Mouse (Mus musculus): ENCODE results near the gene Rhbdd1. TPM values are rescaled to one million over a fixed set of nuclear protein-coding genes. Genes with fewer than 3 reads are reported as not detected.

Rhbdd1 gene
- polyA plus RNA-seq, 1 experiment from 2014 or later = 7.5 TPM

GRCm38 (mm10) chr1:82395371-82395770, 79.1 kb downstream of the Rhbdd1 start:
- TF ChIP-seq CTCF (IDR thresholded peaks at IDR 0.05; ENCODE audit: low read depth) = no peak
- Histone ChIP-seq H3K4me2 (replicated peaks; ENCODE audit: low read depth) (no peak overlapping the region), H3K4me3 (ENCODE audit: low read depth, low read length) (no peak overlapping the region), H3K9ac (ENCODE audit: low read depth, low read length) (no peak overlapping the region), H3K36me3 (ENCODE audit: control insufficient read depth, insufficient read depth) (no peaks in the 10 kb centered on the region), H3K9me3 (ENCODE audit: control insufficient read depth) (no peaks in the 10 kb centered on the region), H3K27ac (ENCODE audit: low read depth, low read length) (no peak overlapping the region), H3K27me3 (replicated peaks; ENCODE audit: control insufficient read depth, insufficient read depth, low read length) (no peaks in the 10 kb centered on the region), H3K4me1 (replicated peaks; ENCODE audit: control insufficient read depth, insufficient read depth, low read length) (no peaks in the 10 kb centered on the region)
- WGBS = 73% methylated on average over 4 of the region's 4 CpGs
- no peak for ATAC-seq

DNA sequence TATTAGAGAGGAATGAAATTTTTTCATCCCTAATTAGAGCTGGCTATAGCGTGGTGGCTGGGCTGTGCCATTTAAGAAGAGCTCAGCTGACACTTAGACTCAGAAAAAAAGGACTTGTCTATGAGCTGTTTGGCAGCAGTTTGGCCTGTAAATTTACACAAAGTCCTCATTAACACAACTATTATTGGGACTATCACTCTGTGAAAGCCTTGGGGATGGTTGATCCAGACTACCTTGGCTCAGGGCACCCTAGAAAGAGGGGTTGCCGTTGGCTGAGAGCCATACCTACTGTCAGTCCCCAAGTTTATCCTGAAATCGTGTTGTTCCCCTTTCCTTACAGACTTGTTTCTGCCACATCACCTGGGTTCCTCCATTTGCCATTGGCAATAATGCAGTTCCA, 91.5 kb downstream of the Rhbdd1 start:
- H3K9me3 ChIP-seq (ENCODE audit: control insufficient read depth) = no peaks in the 10 kb centered on the region
- no peak for ATAC-seq
- no peaks in the 10 kb centered on the region for H3K36me3 ChIP-seq (ENCODE audit: control insufficient read depth, insufficient read depth)
- no peaks in the 10 kb centered on the region for H3K27me3 ChIP-seq (replicated peaks; ENCODE audit: control insufficient read depth, insufficient read depth, low read length)
- H3K9ac ChIP-seq (ENCODE audit: low read depth, low read length) = no peak overlapping the region
- no peaks in the 10 kb centered on the region for H3K4me1 ChIP-seq (replicated peaks; ENCODE audit: control insufficient read depth, insufficient read depth, low read length)
- H3K27ac ChIP-seq (ENCODE audit: low read depth, low read length) = no peak overlapping the region
- 88% methylated on average over 3 of the region's 3 CpGs for WGBS
- no peak for TF ChIP-seq CTCF (IDR thresholded peaks at IDR 0.05; ENCODE audit: low read depth)
- H3K4me3 ChIP-seq (ENCODE audit: low read depth, low read length) = no peak overlapping the region
- H3K4me2 ChIP-seq (replicated peaks; ENCODE audit: low read depth) = no peak overlapping the region

GRCm38 (mm10) chr1:82409271-82409670, 93.0 kb downstream of the Rhbdd1 start:
- Histone ChIP-seq H3K27me3 (replicated peaks; ENCODE audit: control insufficient read depth, insufficient read depth, low read length) (no peaks in the 10 kb centered on the region), H3K4me1 (replicated peaks; ENCODE audit: control insufficient read depth, insufficient read depth, low read length) (0 out of 2 replicates have a peak, but pooled peaks cover 3% of the 10 kb centered on the region), H3K9me3 (ENCODE audit: control insufficient read depth) (no peaks in the 10 kb centered on the region), H3K4me3 (ENCODE audit: low read depth, low read length) (no peak overlapping the region), H3K27ac (ENCODE audit: low read depth, low read length) (no peak overlapping the region), H3K36me3 (ENCODE audit: control insufficient read depth, insufficient read depth) (no peaks in the 10 kb centered on the region), H3K4me2 (replicated peaks; ENCODE audit: low read depth) (no peak overlapping the region), H3K9ac (ENCODE audit: low read depth, low read length) (no peak overlapping the region)
- 92% methylated on average over 9 of the region's 9 CpGs for WGBS
- no peak for ATAC-seq
- no peak for TF ChIP-seq CTCF (IDR thresholded peaks at IDR 0.05; ENCODE audit: low read depth)

GRCm38 (mm10) chr1:82410548-82410947, 94.3 kb downstream of the Rhbdd1 start:
- H3K27me3 ChIP-seq (replicated peaks; ENCODE audit: control insufficient read depth, insufficient read depth, low read length) = no peaks in the 10 kb centered on the region
- H3K27ac ChIP-seq (ENCODE audit: low read depth, low read length) = no peak overlapping the region
- WGBS = 73% methylated on average over 3 of the region's 3 CpGs
- H3K4me1 ChIP-seq (replicated peaks; ENCODE audit: control insufficient read depth, insufficient read depth, low read length) = 0 out of 2 replicates have a peak, but pooled peaks cover 3% of the 10 kb centered on the region
- H3K36me3 ChIP-seq (ENCODE audit: control insufficient read depth, insufficient read depth) = no peaks in the 10 kb centered on the region
- no peak for TF ChIP-seq CTCF (IDR thresholded peaks at IDR 0.05; ENCODE audit: low read depth)
- no peak overlapping the region for H3K4me2 ChIP-seq (replicated peaks; ENCODE audit: low read depth)
- no peak for ATAC-seq
- H3K9ac ChIP-seq (ENCODE audit: low read depth, low read length) = no peak overlapping the region
- no peak overlapping the region for H3K4me3 ChIP-seq (ENCODE audit: low read depth, low read length)
- no peaks in the 10 kb centered on the region for H3K9me3 ChIP-seq (ENCODE audit: control insufficient read depth)

DNA sequence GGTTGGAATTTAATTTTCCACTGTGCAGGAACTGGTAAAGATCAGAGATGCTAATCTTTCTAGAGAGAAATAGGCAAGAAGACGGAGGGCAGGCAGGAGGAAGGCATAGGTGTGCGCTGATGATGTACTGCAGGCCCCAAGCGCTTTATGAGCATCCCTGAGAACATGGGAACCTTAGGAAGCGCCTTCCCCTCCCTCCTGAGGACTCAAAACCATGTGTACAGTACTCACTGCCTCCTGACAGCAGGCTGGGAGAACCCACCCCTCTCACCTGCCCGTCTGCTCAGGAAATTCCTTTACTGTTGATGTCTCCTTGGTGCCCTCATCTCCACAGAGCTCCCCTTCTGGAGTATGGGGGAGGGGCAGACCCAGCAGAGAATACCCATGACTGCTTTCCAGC, 95.3 kb downstream of the Rhbdd1 start:
- H3K27me3 ChIP-seq (replicated peaks; ENCODE audit: control insufficient read depth, insufficient read depth, low read length) = no peaks in the 10 kb centered on the region
- H3K9ac ChIP-seq (ENCODE audit: low read depth, low read length) = no peak overlapping the region
- 75% methylated on average over 5 of the region's 5 CpGs for WGBS
- no peak overlapping the region for H3K4me2 ChIP-seq (replicated peaks; ENCODE audit: low read depth)
- H3K4me3 ChIP-seq (ENCODE audit: low read depth, low read length) = no peak overlapping the region
- H3K4me1 ChIP-seq (replicated peaks; ENCODE audit: control insufficient read depth, insufficient read depth, low read length) = 0 out of 2 replicates have a peak, but pooled peaks cover 3% of the 10 kb centered on the region
- no peak overlapping the region for H3K27ac ChIP-seq (ENCODE audit: low read depth, low read length)
- TF ChIP-seq CTCF (IDR thresholded peaks at IDR 0.05; ENCODE audit: low read depth) = no peak
- ATAC-seq = no peak
- H3K9me3 ChIP-seq (ENCODE audit: control insufficient read depth) = no peaks in the 10 kb centered on the region
- no peaks in the 10 kb centered on the region for H3K36me3 ChIP-seq (ENCODE audit: control insufficient read depth, insufficient read depth)

- WGBS = 59% methylated on average over 4 of the region's 4 CpGs
- Histone ChIP-seq H3K27ac (ENCODE audit: low read depth, low read length) (no peak overlapping the region), H3K9me3 (ENCODE audit: control insufficient read depth) (no peaks in the 10 kb centered on the region), H3K36me3 (ENCODE audit: control insufficient read depth, insufficient read depth) (no peaks in the 10 kb centered on the region), H3K4me2 (replicated peaks; ENCODE audit: low read depth) (no peak overlapping the region), H3K27me3 (replicated peaks; ENCODE audit: control insufficient read depth, insufficient read depth, low read length) (no peaks in the 10 kb centered on the region), H3K4me1 (replicated peaks; ENCODE audit: control insufficient read depth, insufficient read depth, low read length) (0 out of 2 replicates have a peak, but pooled peaks cover 3% of the 10 kb centered on the region), H3K9ac (ENCODE audit: low read depth, low read length) (no peak overlapping the region), H3K4me3 (ENCODE audit: low read depth, low read length) (no peak overlapping the region)
- ATAC-seq = no peak
- TF ChIP-seq CTCF (IDR thresholded peaks at IDR 0.05; ENCODE audit: low read depth) = no peak
Observed at GRCm38 (mm10) chr1:82412085-82412484, 95.8 kb downstream of the Rhbdd1 start.

Data from intestine, postnatal 0 days (tissue).